Mouse (Mus musculus): Measurements from ENCODE around the gene Baiap2l1. TPM values are rescaled to one million over a fixed set of nuclear protein-coding genes. Genes with fewer than 3 reads are reported as not detected.

The Baiap2l1 gene
- 12.3 and 13.3 TPM in 2 replicates for polyA plus RNA-seq (2015; fragmentation: Nextera tagmentation; extraction: Ambion mirVana)

DNA sequence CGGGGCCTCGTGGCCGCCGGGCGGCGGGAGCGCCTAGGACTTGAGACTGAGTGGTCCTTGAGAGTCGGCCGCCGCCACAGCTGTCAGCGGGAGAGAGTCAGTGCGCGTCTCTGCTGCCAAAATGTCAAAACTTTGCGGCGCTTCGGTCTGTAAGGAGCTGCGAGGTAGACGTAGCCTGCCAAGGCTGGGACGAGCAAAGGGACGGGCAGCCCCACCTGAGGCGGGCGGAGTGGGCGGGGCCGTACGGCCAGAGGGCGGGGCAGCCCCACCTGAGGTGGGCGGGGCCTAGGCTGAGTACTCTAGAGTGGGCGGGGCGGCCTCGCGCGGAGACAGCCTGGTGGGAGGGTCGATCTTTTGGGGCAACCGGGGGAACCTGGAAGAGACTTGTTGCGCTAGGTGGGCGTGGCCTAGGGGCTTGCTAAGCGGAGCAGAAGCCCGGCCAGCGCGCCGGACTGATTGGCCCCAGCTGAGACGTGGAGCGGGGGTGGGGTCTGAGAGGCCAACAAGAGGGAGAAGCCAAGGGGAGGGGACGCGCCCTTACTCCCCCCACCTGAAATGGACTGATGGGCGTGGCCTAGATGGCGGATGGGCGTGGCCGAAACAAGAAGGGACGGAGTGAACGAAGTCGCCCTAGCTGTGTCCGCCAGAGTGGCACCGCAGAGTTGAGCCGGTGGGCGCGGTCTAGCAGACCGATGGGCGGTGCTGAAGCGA, at the start of gene Baiap2l1:
Baiap2l1 (minus strand) TSS at position 232 of the 711 bp plus-strand sequence.
- whole genome bisulfite sequencing (ENCODE audit: insufficient replicate concordance) = under 1% methylated on average over 59 of the region's 60 CpGs
- ATAC-seq = peak; percentile 93

DNA sequence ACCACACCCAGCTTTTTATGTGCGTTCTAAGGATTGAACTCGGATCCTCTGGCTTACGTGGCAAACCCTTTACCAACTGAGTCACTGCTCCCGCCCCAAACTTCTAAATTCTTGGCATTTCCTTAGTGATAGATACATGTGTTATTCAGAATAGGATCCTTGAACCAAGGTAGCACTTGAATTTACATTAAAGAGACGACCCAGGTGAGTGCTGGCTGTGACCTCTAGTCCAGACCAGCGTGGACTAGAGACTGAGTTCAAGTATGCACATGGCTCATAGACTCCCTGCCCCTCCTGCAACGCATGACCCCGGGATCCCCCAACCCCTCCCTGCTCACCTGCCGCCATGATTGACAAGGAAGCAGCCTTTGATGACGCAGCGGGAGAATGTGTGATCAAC, 48.3 kb upstream of the Baiap2l1 start:
- WGBS (ENCODE audit: insufficient replicate concordance) = 77% methylated on average over 11 of the region's 11 CpGs

More for the DNA sequence above, at the start of gene Baiap2l1:
- Histone ChIP-seq H3K27me3 (ENCODE audit: insufficient read depth, low read length) (peaks cover 16% of the 10 kb centered on the region), H3K4me2 (ENCODE audit: low read depth, low read length) (peak within 1 kb of the TSS; percentile 72), H3K9me3 (ENCODE audit: low read length) (no peaks in the 10 kb centered on the region), H3K4me3 (ENCODE audit: low read depth, low read length) (peak within 1 kb of the TSS; percentile 62), H3K36me3 (replicated peaks; ENCODE audit: insufficient read depth, low read length) (no peaks in the 10 kb centered on the region), H3K4me1 (ENCODE audit: insufficient read depth) (peaks cover 13% of the 10 kb centered on the region), H3K9ac (replicated peaks) (peak within 1 kb of the TSS; percentile 88), H3K27ac (ENCODE audit: low read depth) (peak within 1 kb of the TSS; percentile 94)
- no peak for TF ChIP-seq EP300 (IDR thresholded peaks at IDR 0.05; ENCODE audit: low read depth)
- TF ChIP-seq CTCF (IDR thresholded peaks at IDR 0.05; ENCODE audit: low read depth) = no peak
- DNase-seq = peak; percentile 93

DNA sequence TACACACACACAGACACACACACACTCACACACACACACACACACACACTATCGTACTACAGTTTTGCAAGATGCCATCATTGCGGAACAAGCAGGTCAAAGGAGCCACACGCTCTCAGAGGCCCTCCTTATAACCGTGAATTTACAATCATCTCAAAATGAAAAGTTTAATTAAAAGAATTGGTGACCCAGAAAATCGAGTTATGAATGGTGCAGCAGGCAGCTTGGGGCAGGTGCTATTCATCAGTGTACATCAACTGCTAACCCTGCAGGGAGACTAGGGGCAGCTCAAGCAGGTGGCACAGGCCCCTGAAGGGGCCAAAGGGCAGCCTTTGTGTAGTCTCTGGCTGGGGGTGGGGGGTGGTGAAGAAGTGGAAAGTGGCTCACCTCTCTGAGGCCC, 42.9 kb upstream of the Baiap2l1 start:
- no peak for TF ChIP-seq EP300 (IDR thresholded peaks at IDR 0.05; ENCODE audit: low read depth)
- 71% methylated on average over 5 of the region's 5 CpGs for WGBS (ENCODE audit: insufficient replicate concordance)
- no peak for ATAC-seq

More for the DNA sequence above, 48.3 kb upstream of the Baiap2l1 start:
- H3K27ac ChIP-seq (ENCODE audit: low read depth) = no peak overlapping the region
- no peaks in the 10 kb centered on the region for H3K36me3 ChIP-seq (replicated peaks; ENCODE audit: insufficient read depth, low read length)
- H3K4me3 ChIP-seq (ENCODE audit: low read depth, low read length) = no peak overlapping the region
- no peak overlapping the region for H3K4me2 ChIP-seq (ENCODE audit: low read depth, low read length)
- H3K9me3 ChIP-seq (ENCODE audit: low read length) = no peaks in the 10 kb centered on the region
- TF ChIP-seq EP300 (IDR thresholded peaks at IDR 0.05; ENCODE audit: low read depth) (no peak), CTCF (IDR thresholded peaks at IDR 0.05; ENCODE audit: low read depth) (no peak)
- no peak for DNase-seq
- no peak overlapping the region for H3K9ac ChIP-seq (replicated peaks)
- no peaks in the 10 kb centered on the region for H3K4me1 ChIP-seq (ENCODE audit: insufficient read depth)
- no peak for ATAC-seq
- no peaks in the 10 kb centered on the region for H3K27me3 ChIP-seq (ENCODE audit: insufficient read depth, low read length)

DNA sequence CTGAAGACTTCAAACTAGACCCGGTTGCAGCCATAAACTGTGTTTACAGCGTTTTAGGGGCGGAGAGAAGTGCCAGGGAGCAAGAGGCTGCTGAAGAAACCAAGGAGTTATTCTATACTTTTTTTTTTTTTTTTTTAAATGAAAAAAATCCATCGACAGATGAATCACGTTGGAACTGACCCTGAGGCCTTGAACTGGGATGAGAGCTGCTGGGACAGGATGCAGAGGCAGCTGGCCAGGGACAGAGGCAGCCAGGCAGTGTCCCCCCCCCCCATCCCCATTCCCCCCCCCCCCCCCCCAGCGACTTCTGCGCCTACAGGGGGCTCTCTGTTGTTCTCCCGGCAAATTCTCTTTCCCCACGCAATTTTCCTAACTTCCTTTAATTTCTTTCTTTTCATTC, 39.7 kb upstream of the Baiap2l1 start:
- no peak for DNase-seq
- WGBS (ENCODE audit: insufficient replicate concordance) = 27% methylated on average over 7 of the region's 9 CpGs
- no peaks in the 10 kb centered on the region for H3K27me3 ChIP-seq (ENCODE audit: insufficient read depth, low read length)

More for the DNA sequence above, 42.9 kb upstream of the Baiap2l1 start:
- Histone ChIP-seq H3K36me3 (replicated peaks; ENCODE audit: insufficient read depth, low read length) (no peaks in the 10 kb centered on the region), H3K9me3 (ENCODE audit: low read length) (peaks cover 2% of the 10 kb centered on the region; the same call in 1 of the 2 replicates), H3K27ac (ENCODE audit: low read depth) (no peak overlapping the region), H3K27me3 (ENCODE audit: insufficient read depth, low read length) (no peaks in the 10 kb centered on the region), H3K9ac (replicated peaks) (no peak overlapping the region), H3K4me2 (ENCODE audit: low read depth, low read length) (no peak overlapping the region), H3K4me1 (ENCODE audit: insufficient read depth) (no peaks in the 10 kb centered on the region), H3K4me3 (ENCODE audit: low read depth, low read length) (no peak overlapping the region)
- no peak for DNase-seq

DNA sequence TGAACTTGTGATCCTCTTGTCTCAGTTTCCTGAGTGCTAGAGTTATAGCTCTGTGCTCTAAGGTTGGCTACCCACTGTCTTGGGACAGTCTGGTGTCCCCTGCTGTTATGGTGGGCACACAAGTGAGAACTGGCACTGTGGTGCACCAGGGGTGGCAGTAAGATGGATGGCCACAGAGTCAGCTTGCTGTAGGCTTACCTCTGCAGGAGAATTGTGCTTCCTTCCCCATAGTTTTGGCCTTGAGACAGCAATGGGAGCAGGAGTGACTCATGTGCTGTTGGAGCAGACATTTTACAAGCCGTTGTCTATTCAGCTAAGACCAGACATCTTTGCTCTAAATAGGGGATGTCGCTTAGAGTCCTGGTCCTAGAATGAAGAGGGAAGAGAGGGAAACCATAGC, 36.2 kb upstream of the Baiap2l1 start:
- 76% methylated on average over 2 of the region's 2 CpGs for WGBS (ENCODE audit: insufficient replicate concordance)
- TF ChIP-seq CTCF (IDR thresholded peaks at IDR 0.05; ENCODE audit: low read depth) = no peak
- no peak for TF ChIP-seq EP300 (IDR thresholded peaks at IDR 0.05; ENCODE audit: low read depth)

More for the DNA sequence above, 39.7 kb upstream of the Baiap2l1 start:
- H3K9me3 ChIP-seq (ENCODE audit: low read length) = peaks cover 2% of the 10 kb centered on the region; the same call in 1 of the 2 replicates
- H3K27ac ChIP-seq (ENCODE audit: low read depth) = no peak overlapping the region
- no peaks in the 10 kb centered on the region for H3K36me3 ChIP-seq (replicated peaks; ENCODE audit: insufficient read depth, low read length)
- no peaks in the 10 kb centered on the region for H3K4me1 ChIP-seq (ENCODE audit: insufficient read depth)
- no peak overlapping the region for H3K4me3 ChIP-seq (ENCODE audit: low read depth, low read length)
- no peak for TF ChIP-seq EP300 (IDR thresholded peaks at IDR 0.05; ENCODE audit: low read depth)
- TF ChIP-seq CTCF (IDR thresholded peaks at IDR 0.05; ENCODE audit: low read depth) = no peak
- H3K9ac ChIP-seq (replicated peaks) = no peak overlapping the region
- H3K4me2 ChIP-seq (ENCODE audit: low read depth, low read length) = no peak overlapping the region
- no peak for ATAC-seq

DNA sequence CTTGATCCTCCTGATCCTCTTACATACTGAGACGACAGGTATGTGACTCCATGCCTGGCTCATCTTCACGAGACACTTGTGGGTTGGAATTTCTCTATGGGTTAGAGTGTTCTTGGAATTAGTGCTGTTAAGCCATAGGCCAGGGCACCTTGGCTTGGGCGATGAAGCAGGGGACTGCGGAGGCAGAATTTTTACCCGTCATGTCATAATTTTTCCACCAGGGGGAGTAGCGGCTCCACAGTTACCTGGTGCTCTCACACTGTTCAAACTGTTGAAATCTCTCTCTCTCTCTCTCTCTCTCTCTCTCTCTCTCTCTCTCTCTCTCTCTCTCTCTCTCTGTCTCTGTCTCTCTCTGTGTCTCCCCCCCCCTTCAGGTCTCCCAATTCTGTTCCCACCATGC, 29.9 kb upstream of the Baiap2l1 start:
- Histone ChIP-seq H3K36me3 (replicated peaks; ENCODE audit: insufficient read depth, low read length) (no peaks in the 10 kb centered on the region), H3K9me3 (ENCODE audit: low read length) (peaks cover 2% of the 10 kb centered on the region; the same call in 1 of the 2 replicates), H3K4me2 (ENCODE audit: low read depth, low read length) (no peak overlapping the region), H3K4me3 (ENCODE audit: low read depth, low read length) (no peak overlapping the region), H3K4me1 (ENCODE audit: insufficient read depth) (no peaks in the 10 kb centered on the region), H3K9ac (replicated peaks) (no peak overlapping the region), H3K27ac (ENCODE audit: low read depth) (no peak overlapping the region), H3K27me3 (ENCODE audit: insufficient read depth, low read length) (no peaks in the 10 kb centered on the region)
- 11% methylated on average over 6 of the region's 6 CpGs for WGBS (ENCODE audit: insufficient replicate concordance)
- peak; percentile 44; the same call in 1 of the 2 replicates for ATAC-seq
- DNase-seq = peak; percentile 46
- TF ChIP-seq CTCF (IDR thresholded peaks at IDR 0.05; ENCODE audit: low read depth) (peak; percentile 73), EP300 (IDR thresholded peaks at IDR 0.05; ENCODE audit: low read depth) (no peak)

More for the DNA sequence above, 36.2 kb upstream of the Baiap2l1 start:
- H3K27me3 ChIP-seq (ENCODE audit: insufficient read depth, low read length) = no peaks in the 10 kb centered on the region
- no peak for DNase-seq
- H3K9me3 ChIP-seq (ENCODE audit: low read length) = peaks cover 2% of the 10 kb centered on the region; the same call in 1 of the 2 replicates
- ATAC-seq = no peak
- no peak overlapping the region for H3K9ac ChIP-seq (replicated peaks)
- H3K36me3 ChIP-seq (replicated peaks; ENCODE audit: insufficient read depth, low read length) = no peaks in the 10 kb centered on the region
- no peak overlapping the region for H3K4me3 ChIP-seq (ENCODE audit: low read depth, low read length)
- H3K4me1 ChIP-seq (ENCODE audit: insufficient read depth) = no peaks in the 10 kb centered on the region
- no peak overlapping the region for H3K4me2 ChIP-seq (ENCODE audit: low read depth, low read length)
- H3K27ac ChIP-seq (ENCODE audit: low read depth) = no peak overlapping the region

All from liver, postnatal 0 days (tissue).